ENCODE assay signal across 21 mouse cellular contexts in the genomic region with DNA sequence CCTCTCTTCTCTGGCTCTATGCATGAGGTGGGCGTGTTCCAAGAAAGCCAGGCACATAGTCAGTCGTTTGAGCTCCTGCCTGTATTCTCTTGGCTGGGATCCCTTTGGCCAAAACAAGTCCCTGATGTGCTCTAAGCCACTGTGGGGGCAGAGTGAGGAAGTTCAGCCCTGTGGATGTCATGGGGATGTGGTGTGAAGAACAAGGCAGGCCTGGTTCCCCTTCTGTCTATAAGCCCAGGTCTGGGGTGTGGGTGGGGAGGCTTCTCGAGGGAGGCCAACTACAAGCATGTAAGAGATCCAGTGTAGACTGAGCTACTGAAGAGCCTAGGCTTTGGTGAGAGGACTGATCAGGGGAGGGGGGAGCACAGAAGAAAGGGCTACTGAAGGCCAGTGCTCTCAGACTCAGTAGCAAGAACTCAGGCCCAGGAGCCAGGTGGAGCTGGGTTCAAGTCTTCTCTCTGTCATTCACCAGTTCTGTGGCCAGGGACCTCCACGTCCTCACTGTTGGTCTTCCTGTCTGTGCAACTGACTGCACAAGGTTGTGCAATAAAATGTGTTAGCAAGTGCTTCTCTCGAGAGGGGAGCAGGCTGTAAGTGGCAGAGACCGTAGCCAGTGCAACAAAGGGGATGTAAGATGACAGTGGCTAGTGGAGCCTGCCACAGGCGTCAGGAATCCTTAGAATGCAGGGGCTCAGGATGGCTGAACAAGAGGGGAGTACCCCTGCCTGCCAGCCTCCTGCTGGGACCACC. TPM values are rescaled to one million over a fixed set of nuclear protein-coding genes. Genes with fewer than 3 reads are reported as not detected.
DNase-seq lines count a peak whose midpoint lies in the region; ATAC-seq lines count a peak whose summit lies in the region.
"Had no signal": no experiment of that assay in that cellular context is flagged by ENCODE, and none has a peak within 500 bp of the region (broad histone marks: within the 10 kb centered on the region; RNA-seq: fewer than 3 reads in every experiment).

No protein-coding gene starts in this region.

- 50% methylated on average over 7 of the region's 7 CpGs for WGBS in midbrain, embryonic 13.5 days
- 55% methylated on average over 7 of the region's 7 CpGs for whole genome bisulfite sequencing in midbrain, embryonic 10.5 days

- no peak overlapping the region for H3K4me2 ChIP-seq in midbrain, embryonic 13.5 days (replicated peaks)
- H3K4me2 ChIP-seq: embryonic facial prominence, embryonic 12.5 days; forebrain, embryonic 15.5 days; heart, embryonic 13.5 days; hindbrain, embryonic 12.5 days had no signal

- ATAC-seq in midbrain, embryonic 13.5 days: peak; percentile 37; the same call in 1 of the 2 replicates
- ATAC-seq in granulocyte monocyte progenitor cell, adult 5-6 weeks (replicated peaks; ENCODE audit: poor library complexity, severe bottlenecking): peak; percentile 82
- ATAC-seq in megakaryocyte progenitor cell, adult 5-6 weeks (replicated peaks; ENCODE audit: poor library complexity): peak; percentile 82
- ATAC-seq: CD4-positive, CD25-positive, alpha-beta regulatory T cell, adult 4 months; forebrain, embryonic 15.5 days had no signal

- no peaks in the 10 kb centered on the region for H3K9me3 ChIP-seq in midbrain, embryonic 13.5 days
- H3K9me3 ChIP-seq in midbrain, embryonic 10.5 days (replicated peaks): no peaks in the 10 kb centered on the region
- H3K9me3 ChIP-seq: embryonic facial prominence, embryonic 12.5 days; forebrain, embryonic 15.5 days; G1E; heart, embryonic 13.5 days; hindbrain, embryonic 12.5 days had no signal

- no peaks in the 10 kb centered on the region for H3K36me3 ChIP-seq in midbrain, embryonic 13.5 days
- no peaks in the 10 kb centered on the region for H3K36me3 ChIP-seq in midbrain, embryonic 10.5 days
- H3K36me3 ChIP-seq: embryonic facial prominence, embryonic 12.5 days; forebrain, embryonic 15.5 days; G1E; heart, embryonic 13.5 days; hindbrain, embryonic 12.5 days had no signal

- H3K4me1 ChIP-seq in midbrain, embryonic 13.5 days (replicated peaks): no peaks in the 10 kb centered on the region
- H3K4me1 ChIP-seq in midbrain, embryonic 10.5 days: peaks cover 13% of the 10 kb centered on the region
- H3K4me1 ChIP-seq: embryonic facial prominence, embryonic 12.5 days; forebrain, embryonic 15.5 days; hindbrain, embryonic 12.5 days had no signal

- no peak overlapping the region for H3K9ac ChIP-seq in midbrain, embryonic 13.5 days (replicated peaks)
- H3K9ac ChIP-seq: embryonic facial prominence, embryonic 12.5 days; forebrain, embryonic 15.5 days; heart, embryonic 13.5 days; hindbrain, embryonic 12.5 days had no signal

- H3K27ac ChIP-seq in midbrain, embryonic 13.5 days: no peak overlapping the region
- H3K27ac ChIP-seq in midbrain, embryonic 10.5 days (replicated peaks): no peak overlapping the region
- H3K27ac ChIP-seq: embryonic facial prominence, embryonic 12.5 days; forebrain, embryonic 15.5 days; heart, embryonic 13.5 days; hindbrain, embryonic 12.5 days had no signal

- no peaks in the 10 kb centered on the region for H3K27me3 ChIP-seq in midbrain, embryonic 13.5 days
- no peaks in the 10 kb centered on the region for H3K27me3 ChIP-seq in midbrain, embryonic 10.5 days (ENCODE audit: low read depth, poor library complexity, severe bottlenecking)
- H3K27me3 ChIP-seq: embryonic facial prominence, embryonic 12.5 days; forebrain, embryonic 15.5 days; hindbrain, embryonic 12.5 days had no signal

- DNase-seq in midbrain, embryonic 10.5 days (ENCODE audit: low spot score): no peak
- DNase-seq in neural tube, embryonic 10.5 days (ENCODE audit: extremely low spot score, low spot score): no peak
- no peak for DNase-seq in lung, postnatal 4 days
- DNase-seq: adrenal gland, adult 8-10 months; adrenal gland, postnatal 36 days; cerebellum, adult 11 months; cerebellum, adult 8-10 months; cerebellum, postnatal 14 days; gastrocnemius, postnatal 14 days; heart, postnatal 36 days had no signal

- no peak overlapping the region for H3K4me3 ChIP-seq in midbrain, embryonic 13.5 days (replicated peaks)
- no peak overlapping the region for H3K4me3 ChIP-seq in midbrain, embryonic 10.5 days
- H3K4me3 ChIP-seq: embryonic facial prominence, embryonic 12.5 days; forebrain, embryonic 15.5 days; heart, embryonic 13.5 days; hindbrain, embryonic 12.5 days had no signal

RNA-seq across cellular contexts. Expression of a gene that starts 13.9 kb away (rescaled TPM):
- polyA plus RNA-seq in midbrain, embryonic 13.5 days (2015; fragmentation: Nextera tagmentation; extraction: Ambion mirVana): 8.4 and 8.7 TPM in 2 replicates
- 3.6 and 3.7 TPM in 2 replicates for polyA plus RNA-seq in midbrain, embryonic 10.5 days (2016; fragmentation: Nextera tagmentation; extraction: Ambion mirVana)
- 0.21 TPM in 1 of 2 replicates, not detected in the other for total RNA-seq in granulocyte monocyte progenitor cell, adult 5-6 weeks (2014; fragmentation: Nextera tagmentation)
- total RNA-seq in granulocyte monocyte progenitor cell, adult 5-6 weeks (2017): 0.31 TPM in 1 of 2 replicates, not detected in the other
- total RNA-seq in megakaryocyte progenitor cell, adult 5-6 weeks (2015): 0.17 and 0.30 TPM in 2 replicates
- total RNA-seq in megakaryocyte progenitor cell, adult 5-6 weeks (2017): 0.07 and 0.08 TPM in 2 replicates
- polyA plus RNA-seq: G1E had no signal

RNA-seq across cellular contexts. Expression of a gene that starts 26.6 kb away (rescaled TPM):
- 10.9 and 14.6 TPM in 2 replicates for polyA plus RNA-seq in midbrain, embryonic 13.5 days (2015; fragmentation: Nextera tagmentation; extraction: Ambion mirVana)
- polyA plus RNA-seq in midbrain, embryonic 10.5 days (2016; fragmentation: Nextera tagmentation; extraction: Ambion mirVana): 14.1 and 14.8 TPM in 2 replicates
- total RNA-seq in granulocyte monocyte progenitor cell, adult 5-6 weeks (2014; fragmentation: Nextera tagmentation): 15.6 and 18.5 TPM in 2 replicates
- 15.8 and 21.6 TPM in 2 replicates for total RNA-seq in granulocyte monocyte progenitor cell, adult 5-6 weeks (2017)
- 9.1 and 14.7 TPM in 2 replicates for total RNA-seq in megakaryocyte progenitor cell, adult 5-6 weeks (2015)
- total RNA-seq in megakaryocyte progenitor cell, adult 5-6 weeks (2017): 14.5 and 18.7 TPM in 2 replicates

RNA-seq across cellular contexts. Expression of a gene that starts 40.8 kb away (rescaled TPM):
- 6.5 and 8.3 TPM in 2 replicates for polyA plus RNA-seq in midbrain, embryonic 13.5 days (2015; fragmentation: Nextera tagmentation; extraction: Ambion mirVana)
- 0.25 and 0.68 TPM in 2 replicates for polyA plus RNA-seq in midbrain, embryonic 10.5 days (2016; fragmentation: Nextera tagmentation; extraction: Ambion mirVana)
- total RNA-seq in granulocyte monocyte progenitor cell, adult 5-6 weeks (2014; fragmentation: Nextera tagmentation): not detected in 2 replicates
- not detected in 2 replicates for total RNA-seq in granulocyte monocyte progenitor cell, adult 5-6 weeks (2017)
- 0.05 TPM in 1 of 2 replicates, not detected in the other for total RNA-seq in megakaryocyte progenitor cell, adult 5-6 weeks (2015)
- total RNA-seq in megakaryocyte progenitor cell, adult 5-6 weeks (2017): 0.04 TPM in 1 of 2 replicates, not detected in the other
- total RNA-seq: adrenal gland, postnatal 36 days; G1E; gastrocnemius, postnatal 14 days; heart, postnatal 36 days had no signal
- polyA plus RNA-seq: CD4-positive, CD25-positive, alpha-beta regulatory T cell, adult 4 months; embryonic facial prominence, embryonic 12.5 days; G1E; gonadal fat pad, adult 2 months; heart, embryonic 13.5 days; heart, postnatal 0 days had no signal
